28 mouse cellular contexts compared by ENCODE assay signal in genomic region chr10:42643638-42644037, GRCm38 (mm10).
DNase-seq lines count a peak whose midpoint lies in the region; ATAC-seq and TF ChIP-seq lines count a peak whose summit lies in the region.
"Had no signal": no experiment of that assay in that cellular context is flagged by ENCODE, and none has a peak within 500 bp of the region (broad histone marks: within the 10 kb centered on the region; RNA-seq: fewer than 3 reads in every experiment).

No protein-coding gene starts in this region.

- TF ChIP-seq EP300 in lung, postnatal 0 days (IDR thresholded peaks at IDR 0.05) = no peak

- no peaks in the 10 kb centered on the region for H3K9me3 ChIP-seq in intestine, postnatal 0 days (ENCODE audit: control insufficient read depth)
- H3K9me3 ChIP-seq in intestine, embryonic 16.5 days (ENCODE audit: control insufficient read depth, low read length) = no peaks in the 10 kb centered on the region
- no peaks in the 10 kb centered on the region for H3K9me3 ChIP-seq in lung, postnatal 0 days (ENCODE audit: low read length)
- H3K9me3 ChIP-seq: embryonic facial prominence, embryonic 10.5 days; embryonic facial prominence, embryonic 15.5 days; forebrain, embryonic 12.5 days; heart, embryonic 10.5 days; heart, embryonic 15.5 days; intestine, embryonic 15.5 days; midbrain, embryonic 15.5 days had no signal

- H3K4me2 ChIP-seq in intestine, postnatal 0 days (replicated peaks; ENCODE audit: low read depth) = no peak overlapping the region
- H3K4me2 ChIP-seq in intestine, embryonic 16.5 days (ENCODE audit: low read depth, low read length) = no peak overlapping the region
- no peak overlapping the region for H3K4me2 ChIP-seq in lung, postnatal 0 days (replicated peaks; ENCODE audit: low read depth, low read length)
- H3K4me2 ChIP-seq: embryonic facial prominence, embryonic 15.5 days; forebrain, embryonic 12.5 days; heart, embryonic 15.5 days; intestine, embryonic 15.5 days; midbrain, embryonic 15.5 days had no signal

- H3K4me1 ChIP-seq in intestine, postnatal 0 days (replicated peaks; ENCODE audit: control insufficient read depth, insufficient read depth, low read length) = no peaks in the 10 kb centered on the region
- H3K4me1 ChIP-seq in intestine, embryonic 16.5 days (ENCODE audit: control insufficient read depth, insufficient read depth, low read length) = no peaks in the 10 kb centered on the region
- H3K4me1 ChIP-seq in lung, postnatal 0 days (ENCODE audit: insufficient read depth, low read depth, low read length) = no peaks in the 10 kb centered on the region
- H3K4me1 ChIP-seq: embryonic facial prominence, embryonic 10.5 days; embryonic facial prominence, embryonic 15.5 days; forebrain, embryonic 12.5 days; heart, embryonic 10.5 days; heart, embryonic 15.5 days; intestine, embryonic 15.5 days; midbrain, embryonic 15.5 days had no signal

- H3K27ac ChIP-seq in intestine, postnatal 0 days (ENCODE audit: low read depth, low read length) = no peak overlapping the region
- no peak overlapping the region for H3K27ac ChIP-seq in intestine, embryonic 16.5 days (ENCODE audit: low read length)
- H3K27ac ChIP-seq in lung, postnatal 0 days (ENCODE audit: low read length) = no peak overlapping the region
- H3K27ac ChIP-seq: embryonic facial prominence, embryonic 10.5 days; embryonic facial prominence, embryonic 15.5 days; forebrain, embryonic 12.5 days; heart, embryonic 10.5 days; heart, embryonic 15.5 days; intestine, embryonic 15.5 days; midbrain, embryonic 15.5 days had no signal

- no peak for ATAC-seq in intestine, postnatal 0 days
- no peak for ATAC-seq in intestine, embryonic 16.5 days
- no peak for ATAC-seq in lung, postnatal 0 days
- no peak for ATAC-seq in granulocyte monocyte progenitor cell, adult 5-6 weeks (replicated peaks; ENCODE audit: poor library complexity, severe bottlenecking)
- ATAC-seq: hindbrain, embryonic 16.5 days; intestine, embryonic 15.5 days; midbrain, embryonic 15.5 days had no signal

- no peak overlapping the region for H3K9ac ChIP-seq in intestine, postnatal 0 days (ENCODE audit: low read depth, low read length)
- no peak overlapping the region for H3K9ac ChIP-seq in intestine, embryonic 16.5 days (ENCODE audit: low read depth, low read length)
- H3K9ac ChIP-seq in lung, postnatal 0 days (replicated peaks; ENCODE audit: low read depth) = no peak overlapping the region
- H3K9ac ChIP-seq: embryonic facial prominence, embryonic 15.5 days; forebrain, embryonic 12.5 days; heart, embryonic 15.5 days; intestine, embryonic 15.5 days; midbrain, embryonic 15.5 days had no signal

- H3K27me3 ChIP-seq in intestine, postnatal 0 days (replicated peaks; ENCODE audit: control insufficient read depth, insufficient read depth, low read length) = no peaks in the 10 kb centered on the region
- H3K27me3 ChIP-seq in intestine, embryonic 16.5 days (replicated peaks; ENCODE audit: control insufficient read depth, insufficient read depth, low read length) = no peaks in the 10 kb centered on the region
- no peaks in the 10 kb centered on the region for H3K27me3 ChIP-seq in lung, postnatal 0 days (replicated peaks; ENCODE audit: insufficient read depth, low read length)
- H3K27me3 ChIP-seq: CH12.LX; embryonic facial prominence, embryonic 15.5 days; heart, embryonic 15.5 days; intestine, embryonic 15.5 days; midbrain, embryonic 15.5 days had no signal

- no peaks in the 10 kb centered on the region; the same call in 1 of the 2 replicates for H3K36me3 ChIP-seq in intestine, postnatal 0 days (ENCODE audit: control insufficient read depth, insufficient read depth)
- H3K36me3 ChIP-seq in intestine, embryonic 16.5 days (ENCODE audit: control insufficient read depth, insufficient read depth, low read length) = no peaks in the 10 kb centered on the region
- H3K36me3 ChIP-seq in lung, postnatal 0 days (ENCODE audit: insufficient read depth, low read length) = no peaks in the 10 kb centered on the region
- H3K36me3 ChIP-seq: embryonic facial prominence, embryonic 10.5 days; embryonic facial prominence, embryonic 15.5 days; forebrain, embryonic 12.5 days; heart, embryonic 10.5 days; heart, embryonic 15.5 days; intestine, embryonic 15.5 days; midbrain, embryonic 15.5 days had no signal

- 85% methylated on average over 9 of the region's 9 CpGs for WGBS in intestine, postnatal 0 days
- 80% methylated on average over 9 of the region's 9 CpGs for WGBS in intestine, embryonic 16.5 days
- WGBS in lung, postnatal 0 days = 86% methylated on average over 9 of the region's 9 CpGs

- peak; percentile 27; the same call in 1 of the 2 replicates for TF ChIP-seq CTCF in intestine, postnatal 0 days (IDR thresholded peaks at IDR 0.05; ENCODE audit: low read depth)
- TF ChIP-seq CTCF in lung, postnatal 0 days (IDR thresholded peaks at IDR 0.05) = 0 out of 2 replicates have a peak, but pooled peaks have one; percentile 2

- DNase-seq in lung, postnatal 0 days (ENCODE audit: low spot score) = no peak
- no peak for DNase-seq in lung, adult 18-20 months
- peak; percentile 82 for DNase-seq in ZHBTc4 (ENCODE audit: low read depth, low spot score)
- no peak for DNase-seq in layer of hippocampus, postnatal 10 days (ENCODE audit: low spot score in 2 of 2)
- DNase-seq in embryo, embryonic 10.5 days (ENCODE audit: low spot score) = no peak
- DNase-seq: adrenal gland, postnatal 10 days; cerebellum, adult 2 months; cerebellum, postnatal 14 days; gastrocnemius, postnatal 10 days; kidney, adult 9 months; kidney, postnatal 25 days; lung, adult 2 months; lung, postnatal 14 days; spleen, adult 18-20 months; thymus, adult 18-20 months; thymus, postnatal 25 days had no signal

- no peak overlapping the region for H3K4me3 ChIP-seq in intestine, postnatal 0 days (ENCODE audit: low read depth, low read length)
- no peak overlapping the region for H3K4me3 ChIP-seq in intestine, embryonic 16.5 days (ENCODE audit: low read length)
- no peak overlapping the region for H3K4me3 ChIP-seq in lung, postnatal 0 days (ENCODE audit: low read depth, low read length)
- H3K4me3 ChIP-seq: embryonic facial prominence, embryonic 10.5 days; embryonic facial prominence, embryonic 15.5 days; forebrain, embryonic 12.5 days; heart, embryonic 10.5 days; heart, embryonic 15.5 days; intestine, embryonic 15.5 days; midbrain, embryonic 15.5 days had no signal
